Mouse (Mus musculus) forelimb bud, embryonic 11.5 days (tissue): ENCODE data around the gene Dnajc15.

Source experiments
- DNase-seq: peaks from one replicate; pipeline ENCODE4 v3.0.0-alpha.2; 2012; ENCODE audit warnings: low read depth, low spot score

Dnajc15 gene

DNA sequence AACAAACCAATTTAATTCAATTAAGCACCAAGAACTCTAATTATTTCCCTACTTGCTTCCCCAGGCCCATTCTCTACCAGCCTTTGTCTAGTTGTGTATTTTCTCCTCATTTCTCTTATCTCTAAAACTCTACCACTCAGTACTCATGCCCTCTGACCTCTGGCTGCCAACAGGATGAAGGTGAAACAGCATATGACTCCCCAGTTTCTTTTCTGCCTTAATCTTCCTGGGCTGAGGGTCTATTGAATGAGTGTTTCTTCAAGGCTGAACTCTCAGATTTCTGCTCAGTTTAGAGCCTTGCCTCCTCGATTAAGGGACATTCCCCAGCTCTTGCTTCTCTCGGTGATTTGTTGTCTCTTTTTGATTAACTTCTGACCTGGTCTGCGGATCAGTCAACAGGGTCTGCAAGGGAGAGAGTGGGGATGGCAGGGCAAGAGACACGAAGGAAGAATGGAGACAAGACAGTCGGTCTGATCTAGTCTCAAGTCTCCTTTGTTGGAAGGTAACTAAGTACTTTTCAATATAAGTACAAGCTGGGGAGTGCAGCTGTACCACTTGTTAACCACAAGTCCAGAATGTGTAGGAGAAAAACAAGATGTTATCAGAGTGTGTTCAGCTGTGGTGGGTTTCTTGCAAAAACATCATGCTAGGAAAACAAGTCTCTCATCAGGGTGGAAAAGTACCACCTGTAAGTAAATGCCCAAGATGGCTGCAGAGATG is 13.9 kb downstream of the Dnajc15 start:
- DNase-seq, result no peak

DNA sequence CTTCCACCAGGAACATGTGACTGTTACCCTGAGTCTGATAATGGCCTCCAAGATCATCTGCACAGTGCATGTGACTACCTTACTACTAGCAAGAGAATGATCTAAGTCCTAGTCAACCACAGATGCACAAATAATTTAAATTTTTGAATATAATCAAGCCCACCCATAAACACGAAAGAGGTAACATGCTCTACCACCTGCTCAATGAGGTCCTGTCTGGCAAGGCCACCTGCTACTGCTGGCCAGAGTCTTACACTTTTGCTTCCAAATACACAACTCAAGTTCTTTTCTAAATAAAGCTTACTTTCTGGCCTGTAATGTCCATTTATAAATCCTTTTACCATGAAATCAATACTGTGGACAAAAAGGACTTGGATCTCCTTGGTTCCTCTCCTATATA is 15.0 kb downstream of the Dnajc15 start:
- no peak for DNase-seq

DNA sequence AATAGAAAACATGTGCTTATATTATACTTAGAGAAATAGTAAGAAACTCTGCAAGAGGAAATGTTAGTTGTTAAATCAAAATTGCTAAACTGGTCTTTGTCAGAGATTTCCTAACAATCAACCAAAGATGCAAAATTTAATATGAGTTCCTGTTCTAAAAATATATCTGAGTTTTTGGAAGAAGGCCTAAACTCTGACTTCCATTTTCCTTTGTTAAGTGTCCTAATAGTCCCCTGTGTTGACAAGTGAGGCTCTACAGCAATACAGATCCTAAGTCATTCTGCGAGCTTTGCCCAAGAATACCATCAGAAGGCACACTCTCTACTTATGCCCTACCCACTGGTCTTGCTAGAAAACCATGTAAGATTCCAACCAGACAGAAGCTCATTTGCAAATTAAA is 21.0 kb downstream of the Dnajc15 start:
- DNase-seq, result no peak

DNA sequence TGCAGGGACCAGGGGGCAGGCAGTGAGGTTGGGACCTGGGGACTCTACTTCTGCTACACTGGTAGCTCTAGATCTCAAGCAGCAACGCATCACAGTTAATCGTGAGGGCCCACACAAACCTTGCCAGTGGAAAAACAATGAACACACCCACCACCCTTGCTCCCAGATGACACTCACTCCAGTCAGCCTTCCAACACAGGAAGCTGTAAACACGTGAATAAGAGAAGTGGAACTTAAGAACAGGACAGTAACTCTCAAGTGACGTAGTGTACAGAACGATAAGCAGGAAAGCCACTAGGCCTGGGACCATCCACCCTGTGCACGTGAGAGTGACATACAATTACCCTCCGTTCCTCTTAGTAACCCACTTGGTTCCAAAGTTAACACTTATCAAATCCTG is 25.1 kb downstream of the Dnajc15 start:
- no peak for DNase-seq

DNA sequence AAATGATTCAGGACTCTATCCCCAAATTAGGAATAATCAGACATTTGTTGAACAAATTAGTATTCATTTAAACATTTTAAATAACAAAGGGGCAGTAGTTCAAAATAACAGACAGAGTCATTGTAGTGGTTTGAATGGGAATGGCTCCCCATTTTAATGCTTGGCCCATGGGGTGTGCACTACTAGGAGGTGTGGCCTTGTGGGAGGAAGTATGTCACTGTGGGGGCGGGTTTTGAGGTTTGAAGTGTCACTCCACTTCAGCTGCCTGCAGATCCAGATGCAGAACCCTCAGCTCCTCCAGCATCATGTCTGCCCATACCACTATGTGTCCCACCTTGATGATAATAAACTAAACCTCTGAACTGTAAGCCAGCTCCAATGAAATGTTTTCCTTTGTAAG is 26.6 kb downstream of the Dnajc15 start:
- no peak for DNase-seq

DNA sequence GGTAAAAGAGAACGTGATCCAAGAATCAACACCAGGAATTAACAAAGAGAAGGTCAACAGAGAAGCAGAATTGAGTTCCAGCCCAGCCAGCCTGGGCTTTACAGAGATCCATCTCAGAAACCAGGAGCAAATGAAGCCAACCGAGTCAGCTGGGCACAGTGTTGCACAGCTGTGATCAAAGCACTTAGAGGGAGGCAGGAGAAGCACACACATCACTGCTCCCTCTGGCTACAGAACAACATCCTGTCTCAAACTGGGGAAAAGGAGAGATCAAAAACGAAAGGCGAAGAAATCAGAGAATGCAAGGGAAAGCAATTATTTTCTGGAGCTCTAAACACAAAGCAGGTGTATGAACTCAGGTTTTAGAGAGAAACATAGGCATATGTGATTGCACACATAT is 28.7 kb downstream of the Dnajc15 start:
- DNase-seq, result peak; percentile 10

DNA sequence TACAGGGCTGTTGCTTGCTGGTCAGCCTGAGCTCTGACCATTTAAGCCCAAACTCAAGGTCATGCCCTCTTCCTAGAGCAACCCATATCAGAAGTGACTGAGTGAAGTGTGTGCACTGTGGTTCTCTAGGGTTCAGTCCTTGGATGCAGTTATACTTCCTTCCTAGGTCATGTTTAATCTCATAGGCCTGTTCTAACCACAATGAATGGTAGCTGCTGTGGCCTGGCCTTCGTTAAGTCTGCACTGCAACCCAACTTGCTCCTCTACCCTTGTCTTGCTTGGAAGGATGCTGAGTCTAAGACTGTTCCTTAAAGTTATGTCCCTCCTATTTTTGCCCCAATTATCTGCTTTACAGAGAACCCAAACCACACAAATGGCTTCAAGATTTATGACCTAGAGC is 29.4 kb downstream of the Dnajc15 start:
- DNase-seq, result no peak

DNA sequence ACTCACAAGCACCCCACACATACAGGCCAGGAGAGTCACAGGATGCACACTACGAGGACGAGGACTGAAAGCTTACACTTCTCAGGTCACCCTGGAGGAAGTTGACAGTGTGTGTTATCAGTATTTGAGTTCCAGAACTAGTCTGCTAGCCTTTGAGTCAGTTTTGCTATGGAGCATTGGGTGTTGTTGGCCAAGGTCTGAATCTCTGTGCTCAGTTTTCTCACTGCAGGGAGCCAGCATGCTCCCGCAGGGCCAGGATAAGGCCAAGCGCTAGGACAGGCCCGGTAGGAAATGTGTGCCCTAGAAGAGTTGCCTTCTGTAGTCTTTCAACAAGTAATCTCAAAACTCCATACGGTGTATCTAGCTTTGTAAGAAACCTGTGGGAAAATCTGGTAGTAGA is 34.4 kb downstream of the Dnajc15 start:
- no peak for DNase-seq

DNA sequence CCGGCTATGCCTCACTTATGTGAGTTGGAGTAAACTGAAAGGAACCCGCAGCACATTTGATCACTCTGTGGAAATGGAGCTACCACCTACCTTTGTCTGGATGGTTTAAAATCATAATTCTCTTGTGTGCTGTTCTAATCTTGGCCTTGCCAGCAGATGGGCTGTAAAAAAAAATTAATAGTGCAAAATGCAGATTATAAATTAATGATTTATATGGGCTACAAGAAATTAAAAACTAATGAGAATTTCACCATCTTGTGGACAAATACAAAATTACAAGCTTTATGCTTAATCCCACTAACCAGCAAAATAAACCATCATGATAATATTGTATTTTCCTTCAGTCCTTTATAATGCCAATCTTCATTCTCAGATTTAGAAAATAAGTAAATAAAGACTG is 34.8 kb downstream of the Dnajc15 start:
- no peak for DNase-seq

DNA sequence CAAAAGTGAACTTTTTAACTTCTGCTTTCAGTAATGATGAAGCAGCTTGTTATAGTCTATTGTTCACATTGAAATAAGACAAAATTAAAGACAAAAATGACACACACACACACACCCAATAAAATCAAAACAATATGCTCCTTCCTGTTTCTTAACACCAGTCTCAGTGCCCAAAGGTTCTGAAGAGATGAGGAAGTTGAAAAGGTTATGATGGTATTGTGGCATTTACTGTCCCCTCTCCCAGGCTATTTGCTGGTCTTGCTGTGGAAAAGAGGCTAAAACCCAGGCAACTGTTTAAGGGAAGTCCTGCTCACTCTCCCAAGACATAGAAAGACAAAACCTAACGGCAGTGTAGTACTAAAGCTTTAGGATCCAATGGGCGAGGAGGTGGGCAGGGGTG is 38.1 kb downstream of the Dnajc15 start:
- no peak for DNase-seq

DNA sequence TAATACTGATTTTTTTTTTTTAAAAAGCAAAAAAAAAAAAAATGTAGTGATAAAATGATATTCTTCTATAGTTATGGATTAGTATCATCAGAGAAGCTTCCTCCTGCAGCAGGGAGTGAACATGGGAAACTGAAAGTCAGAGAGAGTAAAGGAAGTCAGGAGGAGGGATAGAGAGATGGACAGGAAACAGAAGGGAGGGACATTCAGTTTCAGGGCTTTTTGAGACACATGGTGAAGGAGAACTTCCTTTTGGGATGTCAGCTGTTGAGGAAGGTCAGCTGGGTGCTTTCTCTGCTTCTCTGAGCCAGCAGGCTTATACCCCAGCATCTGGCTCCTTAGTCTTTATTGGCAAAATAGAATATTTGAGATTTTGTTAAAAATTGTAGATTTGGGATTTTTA is 42.6 kb downstream of the Dnajc15 start:
- no peak for DNase-seq

DNA sequence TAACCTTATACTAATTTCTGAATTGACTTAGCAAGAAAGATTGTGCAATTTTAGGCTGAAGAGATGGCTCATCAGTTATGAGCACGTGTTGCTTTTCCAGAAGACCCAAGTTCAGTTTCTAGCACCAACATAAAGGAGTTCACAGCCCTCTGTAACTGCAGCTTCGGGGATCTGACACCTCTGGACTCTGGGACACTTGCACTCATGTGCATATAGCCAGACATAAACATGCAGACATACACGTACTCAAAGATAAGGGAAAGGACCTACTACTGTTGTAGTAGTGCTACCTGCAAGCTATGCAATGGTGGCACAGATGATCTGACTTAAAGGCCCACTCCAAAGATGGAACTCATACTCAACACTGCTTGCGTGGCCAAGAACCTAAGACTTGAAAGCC is 43.0 kb downstream of the Dnajc15 start:
- DNase-seq, result no peak

DNA sequence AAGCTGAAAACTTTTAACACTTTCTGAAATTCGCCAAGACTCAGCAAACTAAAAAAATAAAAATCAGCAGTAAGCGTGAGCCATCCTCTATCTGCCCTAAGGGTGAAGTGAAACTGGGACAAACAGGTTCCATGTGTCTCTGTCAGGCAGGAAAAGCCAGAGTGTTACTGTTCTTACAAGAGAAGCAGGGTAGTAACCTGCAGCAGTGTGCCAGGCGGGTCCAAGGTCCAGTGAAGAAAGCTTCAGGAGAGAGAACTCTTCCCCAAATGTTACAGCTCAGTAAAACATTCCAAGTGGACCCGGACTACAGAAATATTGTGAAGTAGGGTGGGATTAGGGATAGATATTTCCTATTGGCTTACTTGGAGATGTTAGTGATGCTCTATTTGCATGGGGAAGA is 45.3 kb downstream of the Dnajc15 start:
- no peak for DNase-seq

DNA sequence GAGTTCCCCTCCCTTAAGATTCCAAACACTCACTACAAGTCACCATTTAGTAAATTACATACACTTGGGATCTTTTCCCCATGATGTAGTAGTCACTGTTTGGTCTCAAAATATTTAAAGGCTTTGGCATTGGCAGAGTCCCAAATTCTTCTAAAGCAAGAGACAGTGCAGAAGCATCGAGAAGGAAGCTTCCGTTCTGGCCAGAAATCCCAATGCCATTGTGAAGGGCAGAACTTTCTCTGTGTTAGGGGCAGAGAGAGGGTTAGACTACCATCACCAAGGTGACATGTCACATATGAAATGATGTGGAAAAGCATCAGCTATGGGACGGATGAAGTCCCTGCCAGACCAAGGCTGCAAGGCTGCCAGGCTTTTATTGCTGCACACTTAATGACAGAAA is 49.0 kb downstream of the Dnajc15 start:
- no peak for DNase-seq

DNA sequence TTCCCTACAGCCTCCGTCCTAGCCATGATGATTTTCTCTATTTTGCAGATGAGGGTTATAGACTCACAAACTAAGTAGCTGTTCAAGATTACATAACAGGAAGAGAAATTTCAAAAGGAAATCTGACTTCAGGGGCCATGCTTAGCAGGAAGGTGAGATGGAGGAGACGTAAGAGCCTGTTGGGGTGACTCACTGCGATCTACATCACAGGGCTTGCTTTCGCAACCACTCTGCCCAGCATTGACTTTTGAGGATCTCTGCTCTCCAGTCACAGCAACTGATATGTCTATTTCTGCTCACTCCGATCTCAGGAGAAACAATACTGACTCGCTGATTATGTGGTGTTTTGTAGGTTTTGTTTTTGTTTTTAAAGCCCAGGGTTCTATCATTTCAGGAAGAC is 49.8 kb downstream of the Dnajc15 start:
- no peak for DNase-seq

DNA sequence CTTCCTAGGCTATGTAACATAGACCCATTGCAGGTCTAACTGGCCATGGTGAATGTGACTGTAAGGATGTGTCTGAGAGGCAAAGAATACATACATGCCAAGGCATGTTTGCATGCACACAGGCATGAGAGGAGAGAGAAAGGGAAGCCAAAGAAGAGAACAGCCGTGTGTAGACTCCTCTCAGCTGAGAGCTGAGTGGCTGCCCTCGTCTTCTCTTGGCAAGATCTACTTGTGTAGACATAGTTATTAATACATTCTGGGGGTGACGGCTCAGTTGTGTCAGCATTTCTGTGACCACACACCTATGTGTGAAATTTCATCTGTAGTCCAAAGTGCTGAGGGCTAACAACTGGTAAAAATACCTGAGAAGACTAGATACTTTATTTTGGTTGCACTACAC is 55.1 kb downstream of the Dnajc15 start:
- no peak for DNase-seq

DNA sequence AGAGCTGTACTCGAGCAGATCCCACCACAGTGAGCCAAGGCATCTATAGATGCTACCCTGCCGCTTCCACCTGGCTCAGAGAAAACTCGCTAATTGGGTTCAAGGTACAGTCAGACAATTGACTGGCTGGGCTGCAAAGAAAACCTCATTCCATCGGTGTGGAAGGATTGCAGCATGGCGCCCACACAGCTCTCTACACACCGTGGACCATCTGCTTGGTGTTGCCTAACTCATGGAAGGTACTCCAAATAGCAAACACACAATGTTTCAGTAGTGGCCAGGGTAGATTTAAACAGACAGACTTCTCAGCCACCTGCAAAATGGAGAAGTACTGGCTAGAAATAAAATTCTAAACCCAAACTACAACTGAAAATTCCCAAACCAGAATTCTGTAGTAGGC is 57.4 kb downstream of the Dnajc15 start:
- no peak for DNase-seq

DNA sequence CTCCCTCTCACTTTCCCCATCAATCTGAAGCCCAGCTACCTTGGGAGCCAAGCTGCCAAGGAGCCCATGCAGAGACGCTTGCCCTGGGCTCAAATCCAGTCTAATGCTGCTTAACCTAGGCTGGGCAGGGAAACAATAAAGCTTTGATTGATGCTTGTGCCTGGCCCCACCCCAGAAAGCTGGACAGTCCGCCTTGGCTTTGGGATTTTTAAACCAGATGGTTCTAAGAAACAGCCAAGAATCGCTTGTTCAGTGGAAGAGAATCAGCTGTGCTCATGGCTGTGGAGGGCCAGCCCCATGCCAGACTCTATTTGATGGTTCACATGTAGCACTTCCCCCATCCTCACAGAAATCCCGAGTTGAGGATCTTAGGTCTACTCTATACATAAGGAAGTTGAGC is 60.0 kb downstream of the Dnajc15 start:
- no peak for DNase-seq

DNA sequence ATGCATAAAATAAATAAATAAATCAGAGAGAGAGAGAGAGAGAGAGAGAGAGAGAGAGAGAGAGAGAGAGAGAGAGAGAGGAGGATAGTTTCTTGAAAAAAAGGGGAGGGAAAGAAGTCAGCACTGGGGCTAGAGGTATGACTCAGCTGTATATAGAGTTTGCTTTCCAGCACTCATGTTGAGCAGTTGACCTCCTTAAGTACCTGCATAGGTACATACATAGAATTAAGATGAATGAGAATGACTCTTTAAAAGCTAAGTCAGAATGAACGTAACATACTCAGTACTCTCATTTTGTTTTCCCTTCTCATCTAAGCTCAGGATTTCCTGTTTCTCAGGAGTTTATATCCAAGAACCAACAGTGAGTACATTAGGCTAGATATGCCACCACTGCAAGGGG is 62.0 kb downstream of the Dnajc15 start:
- DNase-seq, result no peak

DNA sequence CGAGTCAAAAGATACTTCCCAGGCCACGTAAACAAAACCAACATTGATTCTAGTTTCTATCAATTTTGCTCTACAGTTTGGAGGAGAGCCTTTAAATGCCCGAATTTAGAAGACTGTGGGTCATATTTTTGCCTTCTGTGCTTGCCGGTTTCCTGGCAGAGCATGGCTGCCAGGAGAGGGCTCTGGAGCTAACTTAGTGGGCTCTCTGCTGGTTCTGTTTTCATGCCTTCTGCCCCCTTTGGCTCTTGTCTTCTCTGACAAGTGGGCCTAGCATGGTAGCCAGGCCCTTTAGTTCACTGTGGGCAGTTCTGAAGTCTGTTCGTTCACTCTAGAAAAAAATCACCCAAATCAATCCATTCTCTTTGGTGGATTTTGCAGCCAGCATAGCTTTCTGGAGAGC is 63.5 kb downstream of the Dnajc15 start:
- no peak for DNase-seq

DNA sequence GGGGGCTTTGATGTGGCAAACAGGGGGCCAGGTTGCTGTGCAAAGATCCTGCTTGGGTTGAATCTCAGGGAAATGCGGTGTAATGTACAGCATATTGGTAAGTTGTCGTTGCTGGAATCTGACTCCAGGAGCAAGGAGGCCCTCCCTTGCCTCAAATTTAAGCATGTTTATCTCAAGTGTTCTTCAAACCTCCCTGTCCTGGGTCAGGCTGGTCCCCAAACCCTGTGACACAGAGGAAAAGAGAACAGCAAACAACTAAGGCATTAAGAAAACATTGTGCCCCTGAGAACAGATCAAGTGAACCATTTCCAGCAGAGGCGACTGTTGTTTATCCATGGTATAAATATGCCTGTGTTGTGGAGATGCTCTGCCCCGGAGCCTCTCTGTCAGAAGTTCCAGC is 67.1 kb downstream of the Dnajc15 start:
- no peak for DNase-seq

DNA sequence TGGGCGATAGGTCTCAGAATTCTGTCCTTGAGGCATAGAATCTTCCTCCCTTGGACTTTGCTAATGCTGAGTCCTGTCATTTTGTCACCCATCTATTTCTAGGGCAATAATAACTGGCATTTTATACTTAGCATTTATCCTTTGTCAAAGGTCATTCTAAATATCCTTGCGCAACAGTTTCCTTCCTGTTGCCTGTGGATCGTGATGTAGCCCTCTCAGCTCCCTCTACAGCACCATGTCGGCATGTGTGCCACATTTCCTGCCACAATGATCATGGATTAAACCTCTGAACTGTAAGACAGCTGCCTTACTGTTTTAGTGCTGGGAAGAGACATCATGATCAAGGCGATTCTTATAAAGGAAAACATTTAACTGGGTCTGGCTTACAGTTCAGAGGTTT is 68.6 kb downstream of the Dnajc15 start:
- DNase-seq, result no peak

DNA sequence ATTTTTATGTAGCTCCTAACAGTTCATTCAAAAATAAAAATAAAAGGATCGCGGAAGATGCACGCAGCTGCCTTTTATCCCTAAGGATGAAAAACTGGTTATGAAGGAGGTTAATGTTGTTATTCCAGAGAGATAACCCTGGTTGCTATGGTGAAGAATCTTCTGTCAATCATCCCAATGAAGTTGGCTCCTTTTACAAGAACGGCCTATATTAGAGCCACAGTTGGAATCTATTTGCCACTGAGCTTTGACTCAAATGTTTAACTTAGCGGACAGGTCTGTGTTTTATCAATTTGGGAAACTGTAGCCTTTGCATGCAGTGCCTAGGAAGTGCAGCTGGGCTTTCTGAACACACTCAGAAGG is 72.7 kb downstream of the Dnajc15 start:
- DNase-seq, result peak; percentile 33

DNA sequence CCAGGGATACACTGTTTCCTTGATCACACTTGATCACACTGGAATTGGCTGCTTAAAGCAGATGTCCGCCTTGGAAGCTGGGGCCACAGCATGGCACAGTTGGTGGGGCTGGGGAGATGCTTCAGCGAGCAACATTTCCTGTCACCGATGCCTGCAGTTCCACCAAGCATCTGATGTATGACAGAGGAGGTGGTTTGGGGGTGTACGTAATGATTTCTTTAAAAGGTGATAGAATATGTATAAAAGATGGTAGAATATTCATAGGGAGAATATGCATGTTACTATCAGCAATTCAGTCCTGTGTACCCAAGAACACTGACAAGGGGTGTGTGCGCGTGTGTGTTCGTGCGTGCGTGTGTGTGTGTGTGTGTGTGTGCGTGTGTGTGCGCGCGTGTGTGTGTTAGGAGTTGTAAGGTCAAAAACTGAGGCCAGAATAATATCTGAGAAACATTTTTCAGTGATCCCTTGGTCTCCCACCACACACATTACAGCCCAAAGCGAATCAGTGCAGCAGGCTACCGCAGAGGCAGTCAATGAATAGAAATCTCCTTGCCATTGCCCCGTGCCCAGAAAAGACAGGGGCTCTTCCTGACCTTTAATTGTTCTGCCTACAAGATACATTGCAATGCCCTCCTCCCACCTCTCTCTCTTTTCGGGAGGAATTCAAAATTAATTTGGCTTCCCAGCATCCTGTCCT is 73.2 kb downstream of the Dnajc15 start:
- no peak for DNase-seq
